Mouse (Mus musculus) kidney, embryonic 14.5 days (tissue): Measurements from ENCODE around the gene Gpr87. TPM values are rescaled to one million over a fixed set of nuclear protein-coding genes. Genes with fewer than 3 reads are reported as not detected.

Source experiments
- ATAC-seq: fragments of 200-750 bp; cut with Nextera tagmentation; 2 replicates; pipeline ENCODE4 v1.8.0; 2017; ENCODE audit warnings: moderate number of reproducible peaks, mild to moderate bottlenecking, moderate TSS enrichment, moderate library complexity; ENCODE audit not compliant: low FRiP score, low TSS enrichment
- H3K27ac ChIP-seq: fragments of 300-500 bp; sonication (generic); 2 replicates; pipeline ENCODE4 v1.5.1; 2014; ENCODE audit warnings: low read depth, mild to moderate bottlenecking, low read length, moderate library complexity, mixed read lengths
- H3K27me3 ChIP-seq: fragments of 300-500 bp; sonication (generic); 2 replicates; pipeline ENCODE4 v1.6.1; 2014; ENCODE audit warnings: mild to moderate bottlenecking, low read length; ENCODE audit not compliant: control insufficient read depth, insufficient read depth
- H3K36me3 ChIP-seq: fragments of 300-500 bp; sonication (generic); 2 replicates; pipeline ENCODE4 v1.6.1; 2014; ENCODE audit warnings: low read length, mixed read lengths; ENCODE audit not compliant: control insufficient read depth, insufficient read depth
- H3K4me1 ChIP-seq: fragments of 300-500 bp; sonication (generic); 2 replicates; pipeline ENCODE4 v1.6.1; 2014; ENCODE audit warnings: low read length, mixed read lengths; ENCODE audit not compliant: control insufficient read depth, insufficient read depth
- H3K4me2 ChIP-seq: fragments of 300-500 bp; sonication (generic); replicated peaks from 2 replicates; pipeline ENCODE4 v1.6.1; 2014; ENCODE audit warnings: low read depth, mild to moderate bottlenecking, low read length
- H3K4me3 ChIP-seq: fragments of 300-500 bp; sonication (generic); 2 replicates; pipeline ENCODE4 v1.5.1; 2014; ENCODE audit warnings: mild to moderate bottlenecking, low read length
- H3K9ac ChIP-seq: fragments of 300-500 bp; sonication (generic); 2 replicates; pipeline ENCODE4 v1.6.1; 2014; ENCODE audit warnings: low read depth, mild to moderate bottlenecking, low read length, moderate library complexity
- H3K9me3 ChIP-seq: fragments of 300-500 bp; sonication (generic); 2 replicates; pipeline ENCODE4 v1.6.1; 2016; ENCODE audit warnings: low read length; ENCODE audit not compliant: control insufficient read depth
- WGBS: fragments of 180-500 bp; shearing (Covaris S2); extraction: QIAGEN DNeasy Blood & Tissue Kit; methylation state at CpG from one replicate; pipeline ENCODE4 v1.1.7; 2014; 5-methylcytosine and 5-hydroxymethylcytosine counted together
- polyA plus RNA-seq: library from polyadenylated mRNA; unstranded; fragments of >200 nt; fragmentation: Nextera tagmentation; extraction: Ambion mirVana; gene quantifications from 2 replicates; pipeline ENCODE4 v1.2.1, GENCODE M21; 2014

Gpr87 gene
- 0.34 TPM in 1 of 2 replicates, not detected in the other for polyA plus RNA-seq

DNA sequence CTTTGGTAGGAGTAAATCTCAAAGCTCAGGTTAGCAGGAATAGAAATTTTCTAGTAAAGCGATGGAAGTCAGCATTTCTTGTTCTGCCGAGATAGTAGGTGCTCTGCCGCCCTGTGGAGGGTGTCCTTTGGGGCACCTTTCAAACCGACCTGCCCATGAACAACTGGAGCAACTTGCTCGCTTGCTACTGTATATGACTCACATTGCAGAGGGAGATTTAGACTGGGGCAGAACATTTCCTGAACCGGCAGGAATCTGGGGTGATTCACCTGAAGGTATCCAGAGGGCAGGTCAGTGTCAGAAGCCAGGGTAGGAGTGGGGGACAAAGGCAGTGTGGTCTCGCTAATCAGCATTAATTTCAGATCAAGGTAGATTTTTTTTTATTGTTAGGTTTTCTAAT lies at the start of gene Gpr87:
Gene Gpr87, minus strand, starts transcription at position 167 of the 400 bp plus-strand sequence.
- Histone ChIP-seq H3K4me1 (no peaks in the 10 kb centered on the region), H3K9ac (no peak within 1 kb of the TSS), H3K9me3 (no peaks in the 10 kb centered on the region), H3K27ac (no peak within 1 kb of the TSS), H3K4me3 (no peak within 1 kb of the TSS), H3K4me2 (no peak within 1 kb of the TSS), H3K27me3 (no peaks in the 10 kb centered on the region), H3K36me3 (no peaks in the 10 kb centered on the region)
- ATAC-seq: no peak
- WGBS: 86% methylated on average over 7 of the region's 7 CpGs

DNA sequence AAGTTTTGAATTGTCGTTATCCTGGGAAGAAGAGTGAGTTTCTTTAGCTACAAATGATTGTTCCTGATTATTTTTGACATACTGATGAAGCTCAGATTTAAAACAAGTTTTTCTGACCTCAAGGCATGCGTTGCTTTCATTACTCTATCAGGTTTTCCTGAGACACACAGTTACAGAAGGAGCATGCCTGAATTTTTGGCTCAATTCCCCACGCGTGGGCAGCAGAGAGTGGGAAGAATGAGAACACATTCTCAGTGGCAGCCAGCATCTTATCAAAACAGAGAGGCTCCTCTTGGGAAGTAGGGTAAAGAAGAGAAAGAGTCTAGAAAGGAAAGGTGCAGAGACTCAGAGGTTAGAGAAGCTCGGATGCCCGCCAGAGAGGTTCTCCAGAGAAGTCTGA lies 48.5 kb upstream of the Gpr87 start:
- whole genome bisulfite sequencing: 59% methylated on average over 6 of the region's 6 CpGs
- Histone ChIP-seq H3K27me3 (no peaks in the 10 kb centered on the region), H3K9ac (no peak overlapping the region), H3K36me3 (no peaks in the 10 kb centered on the region), H3K4me3 (no peak overlapping the region), H3K27ac (no peak overlapping the region), H3K9me3 (no peaks in the 10 kb centered on the region), H3K4me2 (no peak overlapping the region), H3K4me1 (no peaks in the 10 kb centered on the region)
- no peak for ATAC-seq

DNA sequence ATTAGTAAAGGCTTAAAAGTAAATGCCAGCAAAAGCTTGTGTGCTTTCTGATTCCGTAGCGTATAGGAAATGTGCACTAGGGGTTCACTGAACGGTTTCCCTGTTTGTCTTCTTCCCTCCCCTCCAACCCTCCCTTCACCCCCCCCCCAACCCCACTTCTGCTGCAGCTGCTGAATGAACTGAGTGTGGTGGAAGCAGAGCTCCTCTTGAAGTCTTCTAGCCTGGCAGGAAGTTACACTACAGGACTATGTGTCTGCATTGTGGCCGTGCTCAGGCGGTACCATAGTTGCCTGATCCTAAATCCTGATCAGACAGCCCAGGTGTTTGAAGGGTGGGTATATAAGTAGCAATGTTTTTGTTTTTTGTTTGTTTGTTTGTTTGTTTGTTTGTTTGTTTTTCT lies 40.0 kb upstream of the Gpr87 start:
- H3K9me3 ChIP-seq: no peaks in the 10 kb centered on the region
- H3K27ac ChIP-seq: no peak overlapping the region
- no peaks in the 10 kb centered on the region for H3K36me3 ChIP-seq
- 76% methylated on average over 5 of the region's 5 CpGs for WGBS
- no peak overlapping the region for H3K4me3 ChIP-seq
- ATAC-seq: no peak
- H3K4me1 ChIP-seq: no peaks in the 10 kb centered on the region
- no peaks in the 10 kb centered on the region for H3K27me3 ChIP-seq
- H3K4me2 ChIP-seq: no peak overlapping the region
- no peak overlapping the region for H3K9ac ChIP-seq

DNA sequence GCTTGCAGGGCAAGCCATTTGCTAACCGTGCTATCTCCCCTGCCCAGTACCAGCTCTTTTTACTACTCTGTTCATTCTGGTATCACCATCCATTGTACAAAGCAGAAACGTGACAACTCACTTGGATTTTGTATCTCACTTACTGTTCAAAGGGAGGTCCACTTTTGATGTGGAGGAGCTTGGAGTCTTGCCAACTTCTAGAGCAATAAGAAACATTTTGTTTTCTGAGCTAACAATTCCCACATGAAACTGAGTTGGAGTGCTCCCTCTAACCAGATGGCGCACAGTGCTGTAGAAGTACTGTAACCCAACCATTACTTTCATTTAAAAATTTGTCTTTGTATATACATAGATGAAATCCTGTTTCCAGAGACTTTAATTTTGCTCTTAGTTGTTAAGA lies 36.0 kb upstream of the Gpr87 start:
- Histone ChIP-seq H3K27ac (no peak overlapping the region), H3K9me3 (no peaks in the 10 kb centered on the region), H3K4me3 (no peak overlapping the region), H3K36me3 (no peaks in the 10 kb centered on the region), H3K4me2 (no peak overlapping the region), H3K9ac (no peak overlapping the region), H3K27me3 (no peaks in the 10 kb centered on the region), H3K4me1 (peaks cover 9% of the 10 kb centered on the region; the same call in 1 of the 2 replicates)
- no peak for ATAC-seq
- 75% methylated on average over 3 of the region's 3 CpGs for WGBS

DNA sequence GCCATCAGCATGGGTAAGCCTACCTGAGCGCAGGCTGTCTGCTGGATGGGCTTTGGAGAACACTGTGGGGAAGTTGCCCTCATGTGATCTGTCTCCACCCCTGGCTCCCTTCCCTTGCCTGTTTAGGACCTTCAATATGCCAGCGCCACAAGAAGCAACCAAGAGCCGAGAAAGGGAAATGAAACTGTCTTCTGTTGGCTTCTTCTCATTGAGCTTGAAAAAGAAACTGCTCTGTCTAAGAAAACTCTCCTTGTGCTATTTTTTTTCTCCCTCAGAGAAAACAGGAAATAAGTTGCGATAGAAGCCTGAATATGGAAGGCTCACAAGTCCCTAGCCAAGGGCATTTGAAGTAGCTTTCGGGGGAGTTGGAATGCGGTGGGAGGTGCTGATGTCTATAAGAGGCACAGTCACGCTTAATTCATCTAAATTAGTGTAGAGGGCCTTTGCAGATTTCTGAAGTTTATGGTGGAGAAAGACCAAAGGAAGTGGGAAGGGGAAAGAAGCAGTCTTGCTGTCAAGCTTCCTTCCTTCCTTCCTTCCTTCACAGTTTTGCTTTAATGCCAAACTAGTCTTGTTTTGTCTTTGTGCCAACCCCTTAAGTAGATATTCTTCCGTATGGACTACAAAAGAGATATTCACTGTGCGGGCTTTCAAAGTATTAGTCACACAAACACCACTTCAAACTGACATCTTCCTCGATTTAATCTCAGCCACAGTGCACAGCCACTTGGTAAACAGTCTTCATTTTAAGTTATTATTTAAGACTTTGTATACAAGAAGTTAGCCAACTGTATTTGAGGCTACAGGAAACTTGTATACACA lies 34.0 kb upstream of the Gpr87 start:
- no peak overlapping the region for H3K9ac ChIP-seq
- WGBS: 54% methylated on average over 10 of the region's 10 CpGs
- no peaks in the 10 kb centered on the region for H3K36me3 ChIP-seq
- H3K4me1 ChIP-seq: peaks cover 9% of the 10 kb centered on the region; the same call in 1 of the 2 replicates
- H3K27me3 ChIP-seq: no peaks in the 10 kb centered on the region
- peak overlapping the region; percentile 81; the same call in 1 of the 2 replicates for H3K27ac ChIP-seq
- H3K9me3 ChIP-seq: no peaks in the 10 kb centered on the region
- no peak overlapping the region for H3K4me3 ChIP-seq
- ATAC-seq: no peak
- no peak overlapping the region for H3K4me2 ChIP-seq

DNA sequence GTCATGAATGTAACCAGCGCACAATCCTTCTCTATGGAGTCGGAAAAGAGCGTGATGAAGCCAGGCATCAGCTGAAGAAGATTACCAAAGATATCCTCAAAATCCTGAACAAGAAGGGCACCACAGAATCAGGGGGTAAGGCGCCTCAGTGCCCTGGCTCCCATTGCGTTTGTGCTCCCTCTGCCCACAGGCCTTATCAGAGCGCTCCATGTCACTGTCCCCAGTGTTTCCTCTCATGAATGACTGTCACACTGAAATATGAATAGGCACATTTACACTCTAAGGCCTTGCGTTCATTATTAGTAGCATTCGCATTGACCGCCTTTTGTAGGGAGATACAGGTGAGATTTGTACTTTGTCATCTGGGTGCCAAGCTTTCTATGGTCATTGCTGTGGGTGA lies 32.8 kb upstream of the Gpr87 start:
- Histone ChIP-seq H3K27me3 (no peaks in the 10 kb centered on the region), H3K36me3 (no peaks in the 10 kb centered on the region), H3K4me2 (no peak overlapping the region), H3K9me3 (no peaks in the 10 kb centered on the region), H3K4me3 (no peak overlapping the region), H3K4me1 (peaks cover 9% of the 10 kb centered on the region; the same call in 1 of the 2 replicates), H3K9ac (no peak overlapping the region), H3K27ac (no peak overlapping the region)
- ATAC-seq: no peak
- WGBS: 95% methylated on average over 9 of the region's 9 CpGs

- Histone ChIP-seq H3K9ac (no peak overlapping the region), H3K9me3 (no peaks in the 10 kb centered on the region), H3K4me1 (peaks cover 9% of the 10 kb centered on the region; the same call in 1 of the 2 replicates), H3K27ac (no peak overlapping the region), H3K27me3 (no peaks in the 10 kb centered on the region), H3K36me3 (no peaks in the 10 kb centered on the region), H3K4me3 (no peak overlapping the region), H3K4me2 (no peak overlapping the region)
- ATAC-seq: no peak
Observed at GRCm38 (mm10) chr3:59225411-59225810, 30.5 kb upstream of the Gpr87 start.

DNA sequence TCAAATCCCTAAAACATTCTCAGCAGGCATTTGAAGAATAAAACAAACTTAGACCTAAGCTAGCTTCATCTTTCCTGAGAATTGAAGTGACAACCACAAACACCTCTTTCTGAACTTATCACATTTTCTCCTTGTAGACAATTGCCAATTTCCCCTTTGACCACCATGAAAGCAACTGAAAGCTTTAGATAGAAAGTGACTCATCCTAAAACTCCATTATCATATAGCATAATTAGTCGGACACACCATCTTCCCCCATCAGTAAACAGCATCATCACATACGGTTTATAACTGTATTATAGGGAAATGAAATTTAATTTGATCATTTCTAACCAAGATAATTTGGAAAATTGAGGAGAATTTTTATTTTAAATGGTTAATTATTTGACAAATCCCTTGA lies 27.4 kb upstream of the Gpr87 start:
- 93% methylated on average over 2 of the region's 2 CpGs for WGBS
- ATAC-seq: no peak
- H3K4me3 ChIP-seq: no peak overlapping the region
- no peak overlapping the region for H3K4me2 ChIP-seq
- H3K9me3 ChIP-seq: no peaks in the 10 kb centered on the region
- H3K36me3 ChIP-seq: no peaks in the 10 kb centered on the region
- H3K9ac ChIP-seq: no peak overlapping the region
- no peaks in the 10 kb centered on the region for H3K27me3 ChIP-seq
- H3K4me1 ChIP-seq: no peaks in the 10 kb centered on the region
- no peak overlapping the region for H3K27ac ChIP-seq

DNA sequence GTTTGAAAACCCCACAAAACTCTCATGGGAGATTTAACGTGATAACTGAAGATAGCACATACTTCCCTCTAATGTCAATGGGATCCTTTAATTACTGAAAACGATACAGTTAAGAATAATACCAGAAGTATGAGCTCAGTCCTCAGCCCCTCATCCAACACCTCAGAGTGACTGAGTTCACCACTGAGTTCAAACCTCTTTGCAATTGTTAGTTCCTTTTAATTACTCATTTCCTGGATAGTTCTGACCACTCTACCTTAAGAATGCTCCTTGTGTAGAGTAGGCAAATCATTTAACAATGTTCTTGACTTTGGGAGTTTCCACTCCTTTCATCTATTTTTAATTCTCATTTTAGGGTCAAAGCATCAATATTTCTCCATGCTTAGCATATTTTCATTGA lies 24.4 kb upstream of the Gpr87 start:
- Histone ChIP-seq H3K4me1 (no peaks in the 10 kb centered on the region), H3K9me3 (no peaks in the 10 kb centered on the region), H3K36me3 (no peaks in the 10 kb centered on the region), H3K4me3 (no peak overlapping the region), H3K27me3 (no peaks in the 10 kb centered on the region), H3K9ac (no peak overlapping the region), H3K4me2 (no peak overlapping the region), H3K27ac (no peak overlapping the region)
- 81% methylated on average over 2 of the region's 2 CpGs for WGBS
- ATAC-seq: no peak
